Mouse (Mus musculus) megakaryocyte, adult 5-6 weeks (primary cell): ENCODE results near the gene Dok3. TPM values are rescaled to one million over a fixed set of nuclear protein-coding genes. Genes with fewer than 3 reads are reported as not detected.

Experiments used
- ATAC-seq: 2 replicates; pipeline ENCODE4 v1.8.0; 2016; ENCODE audit warnings: mild to moderate bottlenecking, inconsistent platforms; ENCODE audit not compliant: poor library complexity, severe bottlenecking
- total RNA-seq, 2 experiments: library from RNA; stranded (forward) in 1 of 2; stranded (reverse) in 1 of 2; fragments of 153-499, 151-499 nt in 1 of 2; fragments of 221-1000, 200-1000 nt in 1 of 2; gene quantifications; 2 replicates each; pipeline versions ENCODE4 v1.2.3 to v1.2.4; 2015 to 2017

Gene Dok3
- total RNA-seq, 2 experiments from 2014 or later = 80.6 to 88.6 TPM

- no peak for ATAC-seq
Measured at GRCm38 (mm10) chr13:55479929-55480328, 49.2 kb downstream of the Dok3 start.

GRCm38 (mm10) chr13:55479008-55479407 lies 50.1 kb downstream of the Dok3 start:
- peak; percentile 89 for ATAC-seq

GRCm38 (mm10) chr13:55478036-55478435 lies 51.1 kb downstream of the Dok3 start:
- ATAC-seq = no peak

- ATAC-seq = no peak
Measured at GRCm38 (mm10) chr13:55477492-55477891, 51.6 kb downstream of the Dok3 start.

GRCm38 (mm10) chr13:55476256-55476655 lies 52.8 kb downstream of the Dok3 start:
- ATAC-seq = no peak

GRCm38 (mm10) chr13:55475750-55476149 lies 53.3 kb downstream of the Dok3 start:
- ATAC-seq = no peak

GRCm38 (mm10) chr13:55474621-55475069 lies 54.5 kb downstream of the Dok3 start:
- no peak for ATAC-seq

GRCm38 (mm10) chr13:55473961-55474360 lies 55.1 kb downstream of the Dok3 start:
- no peak for ATAC-seq

Other genes starting within 250 kb of the Dok3 start
- gene Prelid1, start 208.8 kb downstream of the Dok3 start, total RNA-seq (2015) = 455 and 498 TPM in 2 replicates
- gene Prelid1, start 208.8 kb downstream of the Dok3 start, total RNA-seq (2017) = 146 and 163 TPM in 2 replicates
- 228 and 247 TPM in 2 replicates for gene Rab24, start 207.3 kb downstream of the Dok3 start, total RNA-seq (2015)
- gene Rab24, start 207.3 kb downstream of the Dok3 start, total RNA-seq (2017) = 47.0 and 54.4 TPM in 2 replicates
- gene Mxd3, start 199.5 kb downstream of the Dok3 start, total RNA-seq (2015) = 33.1 and 36.5 TPM in 2 replicates
- gene Mxd3, start 199.5 kb downstream of the Dok3 start, total RNA-seq (2017) = 31.4 and 36.1 TPM in 2 replicates
- gene Lman2, start 166.5 kb downstream of the Dok3 start, total RNA-seq (2015) = 73.6 and 74.9 TPM in 2 replicates
- 91.4 and 96.4 TPM in 2 replicates for gene Lman2, start 166.5 kb downstream of the Dok3 start, total RNA-seq (2017)
- 55.3 and 56.5 TPM in 2 replicates for gene Rgs14, start 159.6 kb downstream of the Dok3 start, total RNA-seq (2015)
- gene Rgs14, start 159.6 kb downstream of the Dok3 start, total RNA-seq (2017) = 68.1 and 75.0 TPM in 2 replicates
- 0.39 and 0.58 TPM in 2 replicates for gene Slc34a1, start 131.1 kb downstream of the Dok3 start, total RNA-seq (2015)
- gene Slc34a1, start 131.1 kb downstream of the Dok3 start, total RNA-seq (2017) = 0.44 and 2.0 TPM in 2 replicates
- not detected in 2 replicates for gene Pfn3, start 114.1 kb downstream of the Dok3 start, total RNA-seq (2015)
- gene Pfn3, start 114.1 kb downstream of the Dok3 start, total RNA-seq (2017) = not detected in 2 replicates
- gene F12, start 102.5 kb downstream of the Dok3 start, total RNA-seq (2015) = 0.13 and 0.21 TPM in 2 replicates
- not detected in 2 replicates for gene F12, start 102.5 kb downstream of the Dok3 start, total RNA-seq (2017)
- gene Grk6, start 84.2 kb downstream of the Dok3 start, total RNA-seq (2015) = 87.3 and 89.9 TPM in 2 replicates
- 144 and 155 TPM in 2 replicates for gene Grk6, start 84.2 kb downstream of the Dok3 start, total RNA-seq (2017)
- 1.1 and 1.2 TPM in 2 replicates for gene Prr7, start 65.0 kb downstream of the Dok3 start, total RNA-seq (2015)
- 1.4 and 1.8 TPM in 2 replicates for gene Prr7, start 65.0 kb downstream of the Dok3 start, total RNA-seq (2017)
- gene Dbn1, start 41.2 kb downstream of the Dok3 start, total RNA-seq (2015) = 0.18 TPM in 1 of 2 replicates, not detected in the other
- 0.57 and 2.9 TPM in 2 replicates for gene Dbn1, start 41.2 kb downstream of the Dok3 start, total RNA-seq (2017)
- gene Pdlim7, start 15.6 kb downstream of the Dok3 start, total RNA-seq (2015) = 23.8 and 25.9 TPM in 2 replicates
- 9.4 and 12.4 TPM in 2 replicates for gene Pdlim7, start 15.6 kb downstream of the Dok3 start, total RNA-seq (2017)
- 16.2 and 20.9 TPM in 2 replicates for gene Ddx41, start 7.4 kb upstream of the Dok3 start, total RNA-seq (2015)
- gene Ddx41, start 7.4 kb upstream of the Dok3 start, total RNA-seq (2017) = 41.4 and 56.6 TPM in 2 replicates
- gene Fam193b, start 41.8 kb upstream of the Dok3 start, total RNA-seq (2015) = 29.7 and 35.4 TPM in 2 replicates
- gene Fam193b, start 41.8 kb upstream of the Dok3 start, total RNA-seq (2017) = 19.1 and 26.4 TPM in 2 replicates
- 44.1 and 54.7 TPM in 2 replicates for gene Tmed9, start 44.4 kb upstream of the Dok3 start, total RNA-seq (2015)
- 87.7 and 100 TPM in 2 replicates for gene Tmed9, start 44.4 kb upstream of the Dok3 start, total RNA-seq (2017)
- gene B4galt7, start 70.6 kb upstream of the Dok3 start, total RNA-seq (2015) = 10.4 TPM in 2 replicates
- gene B4galt7, start 70.6 kb upstream of the Dok3 start, total RNA-seq (2017) = 11.3 and 11.8 TPM in 2 replicates
- 30.5 and 30.6 TPM in 2 replicates for gene Caml, start 93.7 kb upstream of the Dok3 start, total RNA-seq (2015)
- 25.9 and 36.6 TPM in 2 replicates for gene Caml, start 93.7 kb upstream of the Dok3 start, total RNA-seq (2017)
- 44.2 and 49.5 TPM in 2 replicates for gene Ddx46, start 105.7 kb upstream of the Dok3 start, total RNA-seq (2015)
- gene Ddx46, start 105.7 kb upstream of the Dok3 start, total RNA-seq (2017) = 58.1 and 60.1 TPM in 2 replicates
- gene B230219D22Rik, start 163.8 kb upstream of the Dok3 start, total RNA-seq (2015) = 59.5 and 68.7 TPM in 2 replicates
- gene B230219D22Rik, start 163.8 kb upstream of the Dok3 start, total RNA-seq (2017) = 32.5 and 35.8 TPM in 2 replicates
- gene Txndc15, start 185.4 kb upstream of the Dok3 start, total RNA-seq (2015) = 24.4 and 32.2 TPM in 2 replicates
- gene Txndc15, start 185.4 kb upstream of the Dok3 start, total RNA-seq (2017) = 36.8 and 48.9 TPM in 2 replicates
- gene Pcbd2, start 198.1 kb upstream of the Dok3 start, total RNA-seq (2015) = 48.9 and 56.0 TPM in 2 replicates
- 14.6 and 20.9 TPM in 2 replicates for gene Pcbd2, start 198.1 kb upstream of the Dok3 start, total RNA-seq (2017)